Mouse (Mus musculus) spleen, postnatal 0 days (tissue): ENCODE data around the gene Mrc2. TPM values are rescaled to one million over a fixed set of nuclear protein-coding genes. Genes with fewer than 3 reads are reported as not detected.

Source experiments
- polyA plus RNA-seq: library from polyadenylated mRNA; unstranded; fragments of >200 nt; fragmentation: Nextera tagmentation; extraction: Ambion mirVana; gene quantifications from 2 replicates; pipeline ENCODE4 v1.2.1, GENCODE M21; 2015

The Mrc2 gene
- 1.6 and 2.1 TPM in 2 replicates for polyA plus RNA-seq

DNA sequence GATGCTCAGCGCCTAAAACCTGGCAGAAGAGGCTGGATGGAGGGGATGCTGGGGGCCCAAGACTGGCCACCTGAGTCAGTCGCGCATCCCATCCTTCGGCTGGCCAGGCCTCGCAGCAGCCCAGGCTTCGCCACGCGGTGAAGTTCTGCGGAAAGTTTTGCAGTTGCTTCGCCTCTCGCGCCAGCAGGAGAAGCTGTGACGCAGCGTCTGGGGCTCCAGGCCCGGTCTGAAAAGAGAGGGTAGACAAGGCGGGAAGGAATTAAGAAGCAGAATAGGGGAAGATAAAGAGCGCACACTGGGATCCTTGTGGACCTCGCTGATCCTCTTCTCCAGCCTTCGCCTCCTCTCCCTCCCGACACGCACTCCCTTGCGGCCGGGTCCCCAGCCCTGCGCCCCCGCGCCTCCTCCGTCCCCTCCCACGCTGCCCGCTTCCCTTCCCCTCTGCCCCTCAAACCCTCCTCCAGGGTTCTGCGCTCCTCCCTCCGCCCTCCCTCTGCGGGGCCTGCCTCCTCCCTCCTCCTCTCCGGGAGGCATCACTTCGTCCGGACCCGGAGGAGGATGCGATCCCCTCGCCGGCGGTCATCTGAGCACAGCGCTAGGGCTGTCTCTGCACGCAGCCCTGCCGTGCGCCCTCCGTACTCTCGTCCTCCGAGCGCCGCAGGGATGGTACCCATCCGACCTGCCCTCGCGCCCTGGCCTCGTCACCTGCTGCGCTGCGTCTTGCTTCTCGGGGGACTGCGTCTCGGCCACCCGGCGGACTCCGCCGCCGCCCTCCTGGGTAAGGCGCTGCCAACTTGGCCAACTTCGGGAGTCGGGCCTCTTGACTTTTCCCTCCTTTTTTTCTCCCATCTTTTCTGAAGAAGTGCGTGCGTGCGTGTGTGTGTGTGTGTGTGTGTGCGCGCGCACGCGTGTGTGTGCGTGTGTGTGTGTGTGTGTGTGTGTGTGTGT lies at the start of gene Mrc2:
Mrc2 (plus strand) TSS at position 520 of the 948 bp plus-strand sequence.

Other genes with a start within 250 kb of the Mrc2 start
- 0.74 and 0.89 TPM in 2 replicates for gene Efcab3, start 229.1 kb upstream of the Mrc2 start, polyA plus RNA-seq
- 18.8 and 20.4 TPM in 2 replicates for gene Mettl2, start 166.2 kb upstream of the Mrc2 start, polyA plus RNA-seq
- gene Gm10842, start 145.8 kb upstream of the Mrc2 start, polyA plus RNA-seq, result not detected in 2 replicates
- gene Tlk2, start 113.8 kb upstream of the Mrc2 start, polyA plus RNA-seq, result 13.8 and 14.0 TPM in 2 replicates
- gene March10, start 164.1 kb downstream of the Mrc2 start, polyA plus RNA-seq, result not detected in 2 replicates